Mouse (Mus musculus) left cerebral cortex, adult 9 months (tissue): ENCODE measurements at regions not wholly inside any gene's neighbourhood (a gene's known extent, or its start where the extent isn't known, plus 50 kb on each side); places are given as distances from the start of the nearest gene placed in this dataset.

Experiments
- DNase-seq, 2 experiments: peaks; one replicate each; pipeline ENCODE4 v3.0.0; 2022; ENCODE audit warnings: low spot score in 2 of 2

DNA sequence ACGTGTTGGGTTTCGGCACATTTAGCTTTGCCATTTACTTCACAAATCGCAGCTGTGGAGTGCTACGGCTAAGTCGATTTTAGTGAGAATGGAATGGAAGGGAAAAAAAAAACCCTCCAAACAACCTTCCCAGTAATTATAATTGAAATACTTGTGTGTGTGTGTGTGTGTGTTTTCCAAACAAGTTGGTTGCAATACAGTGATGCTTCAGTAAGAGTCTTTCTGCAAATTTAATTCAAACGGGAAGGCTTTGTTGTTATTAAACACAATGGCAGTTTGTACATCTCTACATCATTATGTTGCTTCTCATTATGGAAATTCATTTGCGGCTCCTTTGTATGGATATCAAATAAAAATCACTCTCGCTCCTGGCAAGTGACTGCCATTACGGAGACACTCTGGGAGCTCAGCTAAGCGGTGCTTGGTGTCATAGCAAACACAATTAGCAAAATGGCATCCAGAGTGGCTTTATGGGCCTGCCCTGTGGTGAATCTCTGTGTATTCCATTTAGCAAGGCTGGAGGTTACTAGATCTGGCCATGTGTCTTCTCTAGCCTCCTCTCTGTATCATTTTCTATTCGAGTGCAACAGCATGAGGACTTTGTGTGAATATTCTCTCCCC, 165.4 kb upstream of the Kif2a start:
- DNase-seq, result no peak

- DNase-seq, result peak in 1 of 2 experiments; percentile 70
These were observed 160.6 kb upstream of the Kif2a start for GRCm38 (mm10) chr13:107182544-107182943.

DNA sequence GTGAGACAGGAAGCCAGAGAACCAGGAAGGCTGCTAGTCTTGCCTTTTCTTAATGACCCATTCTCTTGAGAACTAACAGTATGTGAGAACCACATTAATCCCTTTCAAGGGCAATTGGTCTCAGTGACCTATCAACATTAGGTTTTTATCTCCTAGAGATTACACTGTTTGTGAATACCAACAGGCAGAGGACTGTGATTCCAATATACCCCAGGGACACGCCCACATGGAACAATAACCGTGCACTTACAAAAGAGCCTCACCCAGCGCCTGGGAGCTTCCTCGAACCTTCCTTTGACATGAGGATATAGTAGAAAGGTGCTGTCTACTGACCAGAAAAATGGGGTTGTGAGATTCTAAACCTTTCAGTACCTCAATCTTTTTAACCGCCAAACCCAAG, 157.6 kb upstream of the Kif2a start:
- no peak for DNase-seq

DNA sequence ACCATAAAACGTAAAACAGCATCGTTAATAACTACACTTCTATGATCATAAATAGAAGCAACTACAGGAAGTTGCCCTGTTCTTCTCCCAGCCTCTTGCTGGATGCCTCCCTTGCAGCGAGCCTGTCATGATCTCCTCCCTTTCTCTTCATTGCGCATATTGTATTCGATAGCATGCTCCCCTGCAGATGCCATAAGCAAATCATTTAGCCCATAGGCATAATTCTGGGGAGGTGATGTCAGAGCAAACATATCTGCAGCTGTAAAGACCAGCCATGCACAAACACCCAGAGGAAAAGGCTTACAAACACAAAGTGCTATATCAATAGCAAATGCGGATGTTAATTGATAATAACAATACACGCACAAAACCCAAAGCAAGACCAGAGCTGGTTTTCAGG, 155.7 kb upstream of the Kif2a start:
- DNase-seq, result no peak

DNA sequence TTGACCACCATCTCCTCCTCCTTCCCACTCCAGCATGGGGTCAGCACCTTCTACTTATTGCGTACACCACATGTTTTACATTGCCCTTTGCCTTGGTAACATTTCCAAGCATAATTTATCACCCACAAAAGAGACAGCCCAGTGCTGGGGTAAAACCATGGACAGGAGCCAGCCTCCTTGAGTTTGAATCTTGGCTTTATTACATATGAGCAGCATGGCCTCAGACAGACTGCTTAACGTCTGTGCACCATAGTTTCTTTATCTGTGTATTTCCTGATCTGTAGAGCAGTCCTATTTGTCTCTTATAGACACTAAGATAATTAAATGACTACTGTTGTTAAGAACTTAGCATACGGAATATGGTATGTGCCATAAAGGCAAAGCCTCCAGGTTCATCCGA, 154.0 kb upstream of the Kif2a start:
- no peak for DNase-seq

DNA sequence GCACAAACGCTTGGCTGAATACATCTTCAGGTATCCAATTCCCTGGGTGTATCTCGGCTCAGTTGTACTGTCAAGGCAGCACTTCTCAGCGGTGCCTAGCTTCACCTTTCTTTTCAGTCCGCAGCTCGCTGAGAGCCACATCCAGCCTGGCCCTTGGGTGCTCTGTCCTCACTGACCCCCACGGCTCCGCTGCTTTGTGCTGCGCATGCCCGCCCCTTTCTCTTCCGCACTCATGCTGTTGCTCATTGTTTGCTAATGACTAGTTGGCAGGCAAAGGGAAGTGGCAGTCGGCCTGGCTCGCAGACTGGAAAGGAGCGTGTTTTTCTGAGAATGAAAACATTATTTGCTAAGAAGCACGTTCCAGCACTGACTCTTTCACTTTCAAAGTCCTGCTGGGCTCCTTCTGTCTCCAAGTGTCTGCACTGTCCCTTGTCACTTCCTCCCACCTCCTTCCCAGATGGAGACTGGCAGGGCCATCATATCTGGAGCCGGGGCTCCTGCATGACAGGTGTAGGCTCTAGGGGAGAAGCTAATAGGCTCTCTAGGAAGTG, 146.7 kb upstream of the Kif2a start:
- peak in 1 of 2 experiments; percentile 29 for DNase-seq

- no peak for DNase-seq
These were observed 146.1 kb upstream of the Kif2a start for GRCm38 (mm10) chr13:107167856-107168598.

- no peak for DNase-seq
These were observed 129.6 kb upstream of the Kif2a start for GRCm38 (mm10) chr13:107151548-107151947.

GRCm38 (mm10) chr13:107141209-107141608, 119.3 kb upstream of the Kif2a start:
- no peak for DNase-seq

DNA sequence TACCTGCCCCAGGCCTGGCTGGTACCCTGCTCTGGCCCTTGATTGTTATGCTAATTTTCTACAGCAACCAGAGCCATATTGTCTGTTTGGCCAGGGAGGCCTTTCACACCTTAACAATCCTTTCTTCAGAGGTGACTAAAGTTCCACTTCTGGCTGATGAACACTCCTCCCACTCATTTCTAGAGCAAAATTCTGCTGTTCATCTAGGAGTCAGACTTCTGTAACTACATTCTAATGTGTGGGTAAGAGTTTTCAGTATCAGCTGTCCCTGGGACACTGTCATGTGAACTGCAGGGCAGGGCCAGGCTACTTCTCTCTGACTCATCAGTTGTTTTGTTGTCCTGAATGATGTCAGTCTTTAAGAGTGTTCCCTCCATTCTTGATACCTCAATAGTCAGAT, 112.2 kb upstream of the Kif2a start:
- DNase-seq, result no peak

GRCm38 (mm10) chr13:107126636-107127035, 104.7 kb upstream of the Kif2a start:
- DNase-seq, result no peak

DNA sequence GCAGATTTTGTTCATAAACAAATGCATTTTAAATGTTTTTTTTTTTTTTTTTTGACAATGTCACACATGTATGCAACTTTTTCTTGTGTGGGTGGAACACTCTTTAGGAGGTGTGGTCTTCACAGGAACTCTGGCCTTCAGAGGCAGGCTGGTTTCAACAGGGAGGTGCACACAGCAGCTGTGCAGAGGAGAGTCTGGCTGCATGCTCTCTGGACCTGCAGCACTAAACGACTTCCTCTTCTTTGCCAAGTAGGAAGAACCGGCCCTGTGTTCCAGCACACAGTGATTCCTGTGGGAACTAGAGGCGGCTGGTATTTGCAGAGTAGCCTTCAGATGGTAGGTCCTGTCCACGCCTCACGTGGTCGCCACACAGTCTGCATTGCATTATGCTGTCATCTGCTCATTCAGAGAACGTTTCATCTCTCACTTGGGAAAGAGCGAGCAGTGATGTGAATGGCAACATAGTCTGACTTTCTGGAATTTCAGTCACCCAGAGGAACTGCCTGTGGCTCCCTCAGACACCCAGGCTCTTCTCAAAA, 102.3 kb upstream of the Kif2a start:
- no peak for DNase-seq

DNA sequence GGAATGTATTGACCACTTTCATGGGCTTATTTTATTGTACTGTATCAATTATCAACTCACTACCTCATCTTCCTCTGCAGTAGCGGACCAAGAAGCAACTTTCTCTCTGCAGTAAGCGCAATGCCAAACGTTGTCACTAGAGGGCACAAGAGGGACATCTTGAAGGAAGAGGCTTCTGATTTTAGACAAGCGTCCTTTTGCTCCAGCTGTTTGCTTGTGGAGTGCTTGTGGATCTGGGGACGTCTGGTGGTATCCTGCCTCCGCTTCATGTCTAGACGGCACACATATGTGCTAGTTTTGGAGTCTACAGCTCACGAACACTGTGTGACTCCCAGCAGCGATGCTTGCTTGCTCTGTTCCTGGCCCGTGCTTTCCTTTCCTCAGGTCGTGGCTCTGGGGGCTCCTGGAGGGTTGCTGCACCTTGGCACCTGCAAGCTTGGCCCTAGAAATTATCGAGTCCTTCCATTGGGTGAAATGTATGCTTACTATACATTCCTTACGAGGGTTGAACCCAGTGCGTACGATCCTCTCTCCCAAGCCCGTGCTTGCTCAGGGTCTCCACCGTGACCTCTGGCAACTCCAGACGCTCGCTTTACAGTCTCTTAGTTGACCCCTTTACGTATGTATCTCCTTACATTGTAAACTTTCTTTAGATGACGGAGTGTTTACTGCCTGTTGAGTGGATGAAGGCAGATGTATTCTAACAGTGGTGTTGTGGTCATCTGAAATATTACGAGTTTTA, 92.2 kb upstream of the Kif2a start:
- peak; percentile 33 to 94 for DNase-seq

GRCm38 (mm10) chr13:107108045-107108444, 86.1 kb upstream of the Kif2a start:
- no peak for DNase-seq

GRCm38 (mm10) chr13:107107572-107107971, 85.6 kb upstream of the Kif2a start:
- no peak for DNase-seq

- peak in 1 of 2 experiments; percentile 60 for DNase-seq
These were observed 83.6 kb upstream of the Kif2a start for GRCm38 (mm10) chr13:107105510-107105909.

- DNase-seq, result peak; percentile 40 to 83
These were observed 79.7 kb upstream of the Kif2a start for GRCm38 (mm10) chr13:107101598-107101997.

DNA sequence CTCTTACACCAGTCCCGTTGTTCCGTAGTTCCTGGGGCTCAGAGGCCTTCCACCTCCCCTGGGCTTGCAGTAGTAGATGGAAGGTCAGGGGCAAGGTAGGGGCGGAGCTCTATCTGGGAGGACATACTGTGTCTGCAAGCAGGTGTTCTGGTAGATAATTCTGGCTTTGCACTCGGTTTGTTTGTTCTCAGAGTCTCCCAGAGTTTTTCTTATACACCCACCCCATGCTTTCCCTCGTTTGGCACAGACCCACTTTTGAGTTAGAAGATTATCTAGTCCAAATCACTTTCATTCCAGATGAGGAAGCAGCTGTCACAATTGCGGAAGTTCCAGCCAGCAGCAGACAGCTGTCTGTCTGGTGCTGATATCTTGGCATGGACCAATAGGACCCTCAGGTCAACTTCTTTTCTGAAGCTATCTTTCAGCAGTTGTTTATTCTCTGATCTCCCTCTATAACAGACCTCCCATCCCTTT, 79.0 kb upstream of the Kif2a start:
- no peak for DNase-seq

- DNase-seq, result no peak
These were observed 78.2 kb upstream of the Kif2a start for GRCm38 (mm10) chr13:107100116-107100515.

- no peak for DNase-seq
These were observed 75.1 kb upstream of the Kif2a start for GRCm38 (mm10) chr13:107097005-107097404.

- DNase-seq, result no peak
These were observed 73.2 kb upstream of the Kif2a start for GRCm38 (mm10) chr13:107094976-107095716.
